Mouse (Mus musculus) liver, embryonic 15.5 days (tissue): ENCODE results near the gene Sept1. TPM values are rescaled to one million over a fixed set of nuclear protein-coding genes. Genes with fewer than 3 reads are reported as not detected.

ENCODE experiments used
- ATAC-seq: fragments of 200-750 bp; cut with Nextera tagmentation; 2 replicates; pipeline ENCODE4 v1.8.0; 2017; ENCODE audit warnings: moderate number of reproducible peaks, mild to moderate bottlenecking, moderate library complexity; ENCODE audit not compliant: insufficient read depth
- H3K27ac ChIP-seq: fragments of 300-500 bp; sonication (generic); replicated peaks from 2 replicates; pipeline ENCODE4 v1.5.1; 2015; ENCODE audit warnings: mild to moderate bottlenecking, inconsistent platforms
- H3K27me3 ChIP-seq: fragments of 300-500 bp; sonication (generic); 2 replicates; pipeline ENCODE4 v1.6.1; 2015; ENCODE audit warnings: mild to moderate bottlenecking, inconsistent platforms
- H3K36me3 ChIP-seq: fragments of 300-500 bp; sonication (generic); replicated peaks from 2 replicates; pipeline ENCODE4 v1.6.1; 2015; ENCODE audit warnings: moderate library complexity, mild to moderate bottlenecking, inconsistent platforms
- H3K4me1 ChIP-seq: fragments of 300-500 bp; sonication (generic); replicated peaks from 2 replicates; pipeline ENCODE4 v1.6.1; 2015; ENCODE audit warnings: inconsistent platforms
- H3K4me2 ChIP-seq: fragments of 300-500 bp; sonication (generic); 2 replicates; pipeline ENCODE4 v1.6.1; 2015; ENCODE audit warnings: moderate library complexity, mild to moderate bottlenecking, inconsistent platforms
- H3K4me3 ChIP-seq: fragments of 300-500 bp; sonication (generic); replicated peaks from 2 replicates; pipeline ENCODE4 v1.5.1; 2015; ENCODE audit warnings: mild to moderate bottlenecking, inconsistent platforms
- H3K9ac ChIP-seq: fragments of 300-500 bp; sonication (generic); 2 replicates; pipeline ENCODE4 v1.6.1; 2015; ENCODE audit warnings: moderate library complexity, mild to moderate bottlenecking, inconsistent platforms
- H3K9me3 ChIP-seq: fragments of 300-500 bp; sonication (generic); replicated peaks from 2 replicates; pipeline ENCODE4 v1.6.1; 2016; ENCODE audit warnings: inconsistent platforms
- WGBS: fragments of 180-500 bp; shearing (Covaris S2); methylation state at CpG from one replicate; pipeline ENCODE4 v1.1.7; 2015; ENCODE audit warnings: mixed read lengths; ENCODE audit not compliant: insufficient replicate concordance; 5-methylcytosine and 5-hydroxymethylcytosine counted together
- polyA plus RNA-seq: library from polyadenylated mRNA; unstranded; fragments of >200 nt; fragmentation: Nextera tagmentation; extraction: Ambion mirVana; gene quantifications from 2 replicates; pipeline ENCODE4 v1.2.1, GENCODE M21; 2015

The Sept1 gene
- polyA plus RNA-seq, 1 experiment from 2014 or later = 9.7 TPM

DNA sequence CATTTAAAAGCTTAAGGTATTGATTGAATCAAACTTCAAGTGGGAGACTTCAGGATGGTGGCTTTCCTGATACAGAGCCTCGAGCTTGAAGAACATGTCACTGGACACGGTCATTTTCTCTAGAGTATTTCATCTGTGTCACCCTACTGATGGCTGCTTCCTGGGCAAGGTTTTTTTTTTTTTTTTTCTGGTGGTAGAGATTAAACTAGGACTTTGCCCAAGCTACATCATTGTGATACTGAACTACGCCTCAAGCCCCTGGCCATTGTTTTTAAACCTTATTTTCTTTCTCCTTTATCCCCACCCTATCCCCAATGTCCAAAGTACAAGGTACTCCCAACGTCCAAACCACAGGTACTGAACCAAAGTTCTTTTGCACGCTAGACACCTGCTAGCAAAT lies 37.7 kb upstream of the Sept1 start:
- no peaks in the 10 kb centered on the region for H3K9me3 ChIP-seq
- no peak overlapping the region for H3K27ac ChIP-seq
- H3K4me2 ChIP-seq = no peak overlapping the region
- H3K4me1 ChIP-seq = peaks cover 48% of the 10 kb centered on the region
- H3K4me3 ChIP-seq = no peak overlapping the region
- 54% methylated on average over 5 of the region's 5 CpGs for WGBS
- H3K36me3 ChIP-seq = peaks cover 38% of the 10 kb centered on the region
- ATAC-seq = no peak
- H3K27me3 ChIP-seq = no peaks in the 10 kb centered on the region
- H3K9ac ChIP-seq = no peak overlapping the region

- Histone ChIP-seq H3K4me3 (no peak overlapping the region), H3K9me3 (no peaks in the 10 kb centered on the region), H3K27ac (no peak overlapping the region), H3K36me3 (peaks cover 38% of the 10 kb centered on the region), H3K9ac (no peak overlapping the region), H3K4me1 (peaks cover 46% of the 10 kb centered on the region), H3K27me3 (no peaks in the 10 kb centered on the region), H3K4me2 (no peak overlapping the region)
- no peak for ATAC-seq
- WGBS = 52% methylated on average over 2 of the region's 2 CpGs
Measured at GRCm38 (mm10) chr7:127270256-127270655, 37.3 kb upstream of the Sept1 start.

- WGBS = 90% methylated on average over 3 of the region's 3 CpGs
- Histone ChIP-seq H3K4me3 (no peak overlapping the region), H3K27me3 (no peaks in the 10 kb centered on the region), H3K9ac (no peak overlapping the region), H3K27ac (no peak overlapping the region), H3K36me3 (peaks cover 9% of the 10 kb centered on the region; the same call in 1 of the 2 replicates), H3K4me2 (no peak overlapping the region), H3K4me1 (peaks cover 45% of the 10 kb centered on the region), H3K9me3 (no peaks in the 10 kb centered on the region)
- no peak for ATAC-seq
Measured at GRCm38 (mm10) chr7:127263526-127263925, 30.6 kb upstream of the Sept1 start.

- 43% methylated on average over 10 of the region's 10 CpGs for WGBS
- no peaks in the 10 kb centered on the region for H3K27me3 ChIP-seq
- H3K4me2 ChIP-seq = no peak overlapping the region
- no peak overlapping the region for H3K27ac ChIP-seq
- no peak overlapping the region for H3K4me3 ChIP-seq
- H3K9me3 ChIP-seq = no peaks in the 10 kb centered on the region
- no peak for ATAC-seq
- no peak overlapping the region for H3K9ac ChIP-seq
- H3K36me3 ChIP-seq = peaks cover 5% of the 10 kb centered on the region; the same call in 1 of the 2 replicates
- H3K4me1 ChIP-seq = peaks cover 50% of the 10 kb centered on the region
Measured at GRCm38 (mm10) chr7:127262218-127262961, 29.5 kb upstream of the Sept1 start.

DNA sequence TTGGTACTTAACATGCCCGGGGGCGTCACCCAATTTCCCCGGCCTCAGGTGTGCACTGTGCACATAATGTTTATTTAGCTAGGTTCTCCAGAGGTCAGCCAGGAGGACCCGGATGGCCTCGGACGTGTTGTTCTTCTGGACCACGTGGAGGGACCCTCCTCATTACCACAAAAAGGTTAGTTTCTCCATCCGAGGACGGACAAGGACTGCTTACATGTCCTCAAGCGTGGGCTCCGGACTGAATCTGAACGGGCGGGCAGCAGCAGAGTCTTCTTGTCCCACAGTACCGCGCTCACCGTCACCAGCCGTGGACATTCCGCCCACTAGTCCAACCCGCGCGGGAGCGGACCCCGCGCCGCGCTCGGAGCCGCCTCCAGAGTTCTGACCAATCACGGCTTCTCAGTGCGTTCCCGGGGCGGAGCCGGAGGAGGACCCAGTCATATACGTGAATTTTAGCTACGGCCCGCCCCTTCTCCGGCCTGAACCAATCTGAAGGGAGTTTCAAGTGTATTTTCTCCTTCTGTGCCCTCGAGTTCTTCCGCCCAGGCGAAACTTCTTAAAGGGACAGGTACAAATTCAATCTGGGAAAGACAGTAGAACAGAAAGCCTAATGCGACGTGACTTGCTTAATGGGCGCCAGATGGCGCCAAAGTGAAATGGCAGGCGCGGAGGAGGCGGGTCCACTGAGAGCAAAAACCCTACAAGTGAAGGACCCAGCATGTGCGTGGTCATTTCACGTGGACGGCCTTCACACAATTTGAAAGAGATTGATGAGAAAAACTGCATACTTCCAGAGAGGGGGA lies 27.6 kb upstream of the Sept1 start, which contains the start of gene Dctpp1:
Gene Dctpp1 (minus strand): TSS at position 401 of the 803 bp plus-strand sequence.
- Histone ChIP-seq H3K9ac (peak within 1 kb of the TSS; percentile 62), H3K9me3 (no peaks in the 10 kb centered on the region), H3K27ac (peak within 1 kb of the TSS; percentile 69), H3K4me2 (peak within 1 kb of the TSS; percentile 84), H3K36me3 (peaks cover 16% of the 10 kb centered on the region), H3K4me1 (peaks cover 67% of the 10 kb centered on the region), H3K4me3 (peak within 1 kb of the TSS; percentile 68), H3K27me3 (no peaks in the 10 kb centered on the region)
- under 1% methylated on average over 50 of the region's 50 CpGs for WGBS
- peak; percentile 94 for ATAC-seq

DNA sequence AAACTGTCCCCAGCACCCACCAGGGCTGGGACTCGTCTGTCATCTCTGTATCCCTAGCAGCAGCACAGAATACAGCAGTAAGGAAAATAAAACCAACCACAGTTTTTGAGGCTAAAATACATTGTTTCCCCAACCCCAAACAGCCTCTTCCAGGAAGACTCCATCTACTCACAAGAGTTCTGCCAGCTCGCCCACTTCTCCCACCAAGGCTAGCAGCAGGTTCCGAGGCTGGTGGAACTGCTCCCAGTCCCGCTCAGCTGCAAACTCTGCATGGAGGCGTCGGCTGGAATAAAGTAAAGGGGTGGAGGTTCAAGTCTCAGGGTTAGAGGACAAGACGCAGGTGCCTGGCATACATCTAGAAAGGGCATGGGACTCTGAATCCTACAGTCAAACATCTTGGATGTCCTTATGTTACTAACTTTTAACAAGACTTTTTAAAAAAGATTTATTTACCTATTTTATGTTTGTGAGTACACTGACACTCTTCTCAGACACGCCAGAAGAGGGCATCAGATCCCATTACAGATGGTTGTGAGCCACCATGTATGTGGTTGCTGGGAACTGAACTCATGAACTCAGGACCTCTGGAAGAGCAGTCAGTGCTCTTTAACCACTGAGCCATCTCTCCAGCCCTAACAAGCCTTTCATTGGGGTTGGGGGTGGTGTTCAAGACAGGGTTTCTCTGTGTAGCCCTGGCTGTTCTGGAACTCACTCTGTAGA lies 26.4 kb upstream of the Sept1 start:
- Histone ChIP-seq H3K9ac (peak overlapping the region; percentile 62; the same call in 1 of the 2 replicates), H3K9me3 (no peaks in the 10 kb centered on the region), H3K4me3 (peak overlapping the region; percentile 68), H3K27ac (peak overlapping the region; percentile 69), H3K36me3 (peaks cover 16% of the 10 kb centered on the region), H3K4me1 (peaks cover 78% of the 10 kb centered on the region), H3K27me3 (no peaks in the 10 kb centered on the region), H3K4me2 (peak overlapping the region; percentile 84)
- no peak for ATAC-seq
- WGBS = 57% methylated on average over 8 of the region's 8 CpGs

GRCm38 (mm10) chr7:127256518-127256917 lies 23.6 kb upstream of the Sept1 start:
- peaks cover 77% of the 10 kb centered on the region for H3K4me1 ChIP-seq
- H3K36me3 ChIP-seq = peaks cover 16% of the 10 kb centered on the region
- no peaks in the 10 kb centered on the region for H3K27me3 ChIP-seq
- no peak overlapping the region for H3K4me2 ChIP-seq
- 0 out of 2 replicates have a peak overlapping the region, but pooled peaks have one; percentile 41 for H3K27ac ChIP-seq
- H3K9me3 ChIP-seq = no peaks in the 10 kb centered on the region
- ATAC-seq = no peak
- 78% methylated on average over 5 of the region's 5 CpGs for WGBS
- H3K9ac ChIP-seq = no peak overlapping the region
- H3K4me3 ChIP-seq = no peak overlapping the region

- no peak for ATAC-seq
- 0 out of 2 replicates have a peak overlapping the region, but pooled peaks have one; percentile 1 for H3K9ac ChIP-seq
- H3K4me1 ChIP-seq = peaks cover 71% of the 10 kb centered on the region
- H3K4me3 ChIP-seq = no peak overlapping the region
- H3K4me2 ChIP-seq = no peak overlapping the region
- H3K36me3 ChIP-seq = peaks cover 20% of the 10 kb centered on the region
- WGBS = 29% methylated on average over 2 of the region's 2 CpGs
- H3K27ac ChIP-seq = 0 out of 2 replicates have a peak overlapping the region, but pooled peaks have one; percentile 91
- H3K9me3 ChIP-seq = no peaks in the 10 kb centered on the region
- H3K27me3 ChIP-seq = no peaks in the 10 kb centered on the region
Measured at GRCm38 (mm10) chr7:127255965-127256364, 23.0 kb upstream of the Sept1 start.

DNA sequence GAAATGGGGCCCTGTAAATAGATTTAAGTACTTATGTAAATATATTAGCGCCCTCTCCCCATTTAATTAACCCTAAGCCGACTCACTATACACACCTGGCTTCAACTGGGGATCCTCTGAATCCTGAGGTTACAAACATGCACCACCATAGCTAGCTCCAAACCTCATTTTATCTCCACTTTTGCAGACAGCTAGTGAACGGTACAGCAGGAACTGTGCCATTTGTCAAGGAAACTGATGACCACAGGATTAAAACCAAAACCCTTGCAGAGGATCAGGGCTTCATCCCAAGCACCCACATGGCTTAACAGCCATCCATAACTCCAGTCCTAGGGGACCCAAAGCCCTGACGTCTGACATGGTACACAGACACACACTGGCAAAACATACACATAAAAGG lies 22.1 kb upstream of the Sept1 start:
- Histone ChIP-seq H3K9me3 (no peaks in the 10 kb centered on the region), H3K27me3 (no peaks in the 10 kb centered on the region), H3K9ac (no peak overlapping the region), H3K4me3 (peak overlapping the region; percentile 73), H3K36me3 (peaks cover 22% of the 10 kb centered on the region), H3K27ac (peak overlapping the region; percentile 91), H3K4me2 (peak overlapping the region; percentile 91), H3K4me1 (peaks cover 67% of the 10 kb centered on the region)
- ATAC-seq = no peak
- 7% methylated on average over 4 of the region's 4 CpGs for WGBS

- Histone ChIP-seq H3K36me3 (peaks cover 26% of the 10 kb centered on the region), H3K27me3 (no peaks in the 10 kb centered on the region), H3K4me2 (peak overlapping the region; percentile 91), H3K9me3 (no peaks in the 10 kb centered on the region), H3K9ac (peak overlapping the region; percentile 69), H3K27ac (peak overlapping the region; percentile 91), H3K4me1 (peaks cover 57% of the 10 kb centered on the region), H3K4me3 (peak overlapping the region; percentile 73)
- ATAC-seq = peak; percentile 93
- WGBS = under 1% methylated on average over 136 of the region's 136 CpGs
Measured at GRCm38 (mm10) chr7:127253821-127254769, 21.2 kb upstream of the Sept1 start.
